Mouse (Mus musculus) lung, postnatal 0 days (tissue): ENCODE data around the gene Dnajc3. TPM values are rescaled to one million over a fixed set of nuclear protein-coding genes. Genes with fewer than 3 reads are reported as not detected.

Experiments used
- ATAC-seq: fragments of 200-750 bp; cut with Nextera tagmentation; 2 replicates; pipeline ENCODE4 v1.8.0; 2017; ENCODE audit warnings: moderate library complexity
- DNase-seq: peaks from one replicate; pipeline ENCODE4 v3.0.0-alpha.2; 2016; ENCODE audit warnings: low spot score
- H3K27ac ChIP-seq: fragments of 300-500 bp; sonication (generic); 2 replicates; pipeline ENCODE4 v1.5.1; 2014; ENCODE audit warnings: antibody characterized with exemption, mild to moderate bottlenecking, low read length, mixed read lengths
- H3K27me3 ChIP-seq: fragments of 300-500 bp; sonication (generic); replicated peaks from 2 replicates; pipeline ENCODE4 v1.6.1; 2014; ENCODE audit warnings: low read length, mixed read lengths; ENCODE audit not compliant: insufficient read depth
- H3K36me3 ChIP-seq: fragments of 300-500 bp; sonication (generic); 2 replicates; pipeline ENCODE4 v1.6.1; 2014; ENCODE audit warnings: low read length, mixed read lengths; ENCODE audit not compliant: insufficient read depth
- H3K4me1 ChIP-seq: fragments of 300-500 bp; sonication (generic); 2 replicates; pipeline ENCODE4 v1.6.1; 2014; ENCODE audit warnings: antibody characterized with exemption, low read depth, low read length, mixed read lengths; ENCODE audit not compliant: insufficient read depth
- H3K4me2 ChIP-seq: fragments of 300-500 bp; sonication (generic); replicated peaks from 2 replicates; pipeline ENCODE4 v1.6.1; 2014; ENCODE audit warnings: low read depth, mild to moderate bottlenecking, low read length, moderate library complexity, mixed read lengths
- H3K4me3 ChIP-seq: fragments of 300-500 bp; sonication (generic); 2 replicates; pipeline ENCODE4 v1.5.1; 2014; ENCODE audit warnings: low read depth, low read length
- H3K9ac ChIP-seq: fragments of 300-500 bp; sonication (generic); replicated peaks from 2 replicates; pipeline ENCODE4 v1.6.1; 2014; ENCODE audit warnings: low read depth, mild to moderate bottlenecking
- H3K9me3 ChIP-seq: fragments of 300-500 bp; sonication (generic); 2 replicates; pipeline ENCODE4 v1.6.1; 2016; ENCODE audit warnings: low read length, mixed read lengths
- CTCF ChIP-seq: IDR thresholded peaks from 2 replicates; pipeline ENCODE4 v1.5.1; 2016; ENCODE audit warnings: antibody characterized with exemption, mild to moderate bottlenecking
- EP300 ChIP-seq: IDR thresholded peaks from 2 replicates; pipeline ENCODE4 v1.6.1; 2016; ENCODE audit warnings: antibody characterized with exemption, mild to moderate bottlenecking, control low read depth
- WGBS: fragments of 180-500 bp; shearing (Covaris S2); extraction: QIAGEN DNeasy Blood & Tissue Kit; methylation state at CpG from one replicate; pipeline ENCODE4 v1.1.7; 2014; 5-methylcytosine and 5-hydroxymethylcytosine counted together
- polyA plus RNA-seq: library from polyadenylated mRNA; unstranded; fragments of >200 nt; fragmentation: Nextera tagmentation; extraction: Ambion mirVana; gene quantifications from 2 replicates; pipeline ENCODE4 v1.2.1, GENCODE M21; 2015

Gene Dnajc3
- polyA plus RNA-seq, 1 experiment from 2014 or later, result 54.1 TPM

- no peaks in the 10 kb centered on the region for H3K36me3 ChIP-seq
- 74% methylated on average over 5 of the region's 5 CpGs for WGBS
- H3K27ac ChIP-seq, result no peak overlapping the region
These were observed 24.1 kb upstream of the Dnajc3 start for GRCm38 (mm10) chr14:118913651-118914050.

GRCm38 (mm10) chr14:118919025-118919424 lies 18.8 kb upstream of the Dnajc3 start:
- H3K4me2 ChIP-seq, result no peak overlapping the region
- TF ChIP-seq CTCF (peak; percentile 77), EP300 (no peak)
- H3K4me3 ChIP-seq, result no peak overlapping the region
- no peaks in the 10 kb centered on the region for H3K9me3 ChIP-seq
- whole genome bisulfite sequencing, result 65% methylated on average over 8 of the region's 8 CpGs
- peaks cover 9% of the 10 kb centered on the region for H3K4me1 ChIP-seq
- H3K27me3 ChIP-seq, result 0 out of 2 replicates have a peak, but pooled peaks cover 4% of the 10 kb centered on the region
- H3K9ac ChIP-seq, result no peak overlapping the region
- no peak overlapping the region for H3K27ac ChIP-seq
- ATAC-seq, result no peak
- no peaks in the 10 kb centered on the region for H3K36me3 ChIP-seq
- DNase-seq, result peak; percentile 68

More at GRCm38 (mm10) chr14:118913651-118914050, 24.1 kb upstream of the Dnajc3 start:
- TF ChIP-seq CTCF, result no peak
- TF ChIP-seq EP300, result no peak
- no peaks in the 10 kb centered on the region for H3K27me3 ChIP-seq
- H3K4me3 ChIP-seq, result no peak overlapping the region
- no peak overlapping the region for H3K9ac ChIP-seq
- no peaks in the 10 kb centered on the region for H3K9me3 ChIP-seq
- DNase-seq, result peak; percentile 17
- ATAC-seq, result no peak
- peaks cover 3% of the 10 kb centered on the region; the same call in 1 of the 2 replicates for H3K4me1 ChIP-seq
- H3K4me2 ChIP-seq, result no peak overlapping the region

- H3K27ac ChIP-seq, result no peak overlapping the region
- H3K9me3 ChIP-seq, result no peaks in the 10 kb centered on the region
- ATAC-seq (no peak), DNase-seq (peak; percentile 43)
- H3K4me2 ChIP-seq, result no peak overlapping the region
- H3K27me3 ChIP-seq, result 0 out of 2 replicates have a peak, but pooled peaks cover 4% of the 10 kb centered on the region
- 37% methylated on average over 7 of the region's 7 CpGs for WGBS
- peaks cover 16% of the 10 kb centered on the region for H3K4me1 ChIP-seq
- TF ChIP-seq EP300, result no peak
- peak; percentile 37 for TF ChIP-seq CTCF
- H3K36me3 ChIP-seq, result no peaks in the 10 kb centered on the region
- H3K9ac ChIP-seq, result no peak overlapping the region
- H3K4me3 ChIP-seq, result no peak overlapping the region
These were observed 17.1 kb upstream of the Dnajc3 start for GRCm38 (mm10) chr14:118920654-118921053.

GRCm38 (mm10) chr14:118922251-118922650 lies 15.5 kb upstream of the Dnajc3 start:
- ATAC-seq (no peak), DNase-seq (no peak)
- Histone ChIP-seq H3K4me3 (peak overlapping the region; percentile 29), H3K9ac (no peak overlapping the region; the same call in 1 of the 2 replicates), H3K9me3 (no peaks in the 10 kb centered on the region), H3K36me3 (no peaks in the 10 kb centered on the region), H3K27me3 (0 out of 2 replicates have a peak, but pooled peaks cover 4% of the 10 kb centered on the region), H3K4me1 (peaks cover 16% of the 10 kb centered on the region), H3K4me2 (peak overlapping the region; percentile 64), H3K27ac (no peak overlapping the region)
- TF ChIP-seq CTCF (no peak), EP300 (no peak)
- WGBS, result 27% methylated on average over 22 of the region's 22 CpGs

- H3K9ac ChIP-seq, result no peak overlapping the region; the same call in 1 of the 2 replicates
- TF ChIP-seq EP300, result no peak
- TF ChIP-seq CTCF, result peak; percentile 25; the same call in 1 of the 2 replicates
- 2% methylated on average over 26 of the region's 47 CpGs for WGBS
- H3K27me3 ChIP-seq, result 0 out of 2 replicates have a peak, but pooled peaks cover 4% of the 10 kb centered on the region
- peak overlapping the region; percentile 64 for H3K4me2 ChIP-seq
- peaks cover 16% of the 10 kb centered on the region for H3K4me1 ChIP-seq
- peak; percentile 58 for DNase-seq
- no peaks in the 10 kb centered on the region for H3K36me3 ChIP-seq
- ATAC-seq, result peak; percentile 62
- H3K4me3 ChIP-seq, result peak overlapping the region; percentile 29
- no peak overlapping the region for H3K27ac ChIP-seq
- no peaks in the 10 kb centered on the region for H3K9me3 ChIP-seq
These were observed 15.1 kb upstream of the Dnajc3 start for GRCm38 (mm10) chr14:118922667-118923184.

- Histone ChIP-seq H3K27me3 (0 out of 2 replicates have a peak, but pooled peaks cover 4% of the 10 kb centered on the region), H3K4me3 (peak within 1 kb of the TSS; percentile 44), H3K27ac (no peak within 1 kb of the TSS), H3K4me1 (peaks cover 16% of the 10 kb centered on the region), H3K4me2 (peak within 1 kb of the TSS; percentile 80), H3K9me3 (no peaks in the 10 kb centered on the region), H3K36me3 (no peaks in the 10 kb centered on the region), H3K9ac (peak within 1 kb of the TSS; percentile 43; the same call in 1 of the 2 replicates)
- ATAC-seq (peak; percentile 78), DNase-seq (peak; percentile 85)
- 2% methylated on average over 47 of the region's 55 CpGs for WGBS
- TF ChIP-seq EP300, result no peak
- 0 out of 2 replicates have a peak, but pooled peaks have one; percentile 4 for TF ChIP-seq CTCF
These were observed 12.8 kb upstream of the Dnajc3 start, which contains the start of gene Dzip1 for GRCm38 (mm10) chr14:118924673-118925615. TSS of gene Dzip1 (minus strand) at chr14:118925460.
